Mouse (Mus musculus) naive thymus-derived CD4-positive, alpha-beta T cell, adult 2 months (primary cell): ENCODE data around the gene Sub1.
A peak's percentile ranks its signal among the peaks of the same experiment; 100 is the strongest.

Experiments
- DNase-seq: peaks from one replicate; pipeline ENCODE4 v3.0.0-alpha.2; 2011; ENCODE audit warnings: low read depth

The Sub1 gene

GRCm38 (mm10) chr15:11996883-11997282 lies at the start of gene Sub1:
TSS of gene Sub1 (minus strand) at chr15:11996983.
- DNase-seq: peak; percentile 12

DNA sequence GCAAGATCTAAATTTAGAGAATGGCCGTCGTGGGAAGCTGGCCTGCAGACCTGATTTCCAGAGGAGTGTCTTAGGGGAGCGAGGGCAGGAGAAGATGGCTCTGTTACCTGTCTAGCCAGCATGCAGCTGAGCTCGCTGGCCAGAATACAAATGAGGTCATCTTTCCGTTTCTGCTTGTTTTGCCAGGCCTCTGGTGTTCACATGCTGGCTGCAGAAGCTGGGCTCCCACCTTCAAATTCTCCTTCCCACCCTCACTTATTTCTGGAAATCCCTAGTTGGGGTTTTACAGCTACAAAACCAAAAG lies 43.6 kb upstream of the Sub1 start:
- DNase-seq: no peak

DNA sequence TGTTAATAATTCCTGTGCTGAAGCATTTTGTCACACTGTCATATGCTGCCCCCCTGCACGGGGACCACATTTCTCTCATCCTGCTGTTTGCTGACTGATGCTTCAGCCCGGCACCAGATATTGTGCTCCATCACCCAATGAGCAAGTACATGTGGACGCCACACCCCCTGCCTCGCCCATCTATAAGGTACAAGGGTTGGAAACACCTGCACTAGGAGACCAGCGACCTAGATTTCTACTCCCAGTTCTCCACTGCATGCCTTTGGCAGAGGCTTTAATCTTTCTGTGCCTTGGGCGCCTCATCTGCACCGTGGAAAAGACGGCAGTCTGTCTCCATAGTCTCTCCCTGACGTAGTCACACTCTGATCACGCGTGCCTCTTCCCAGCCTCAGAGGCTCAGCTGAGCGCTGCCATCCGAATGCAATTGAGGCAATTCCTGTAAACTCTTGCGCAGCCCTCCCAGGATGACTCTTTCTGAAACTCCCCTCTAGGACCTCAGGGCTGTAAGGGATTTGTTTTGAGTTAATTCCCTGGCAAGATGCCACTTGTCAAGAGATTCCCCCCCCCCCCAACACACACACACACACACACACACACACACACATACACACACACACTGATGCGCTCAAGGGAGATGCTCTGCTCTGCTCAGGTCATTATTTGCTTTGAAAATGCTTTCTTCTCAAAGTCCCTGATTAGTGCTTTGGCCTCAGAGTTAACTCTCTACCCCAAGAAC lies 43.1 kb upstream of the Sub1 start:
- DNase-seq: no peak

GRCm38 (mm10) chr15:12039256-12039655 lies 42.5 kb upstream of the Sub1 start:
- no peak for DNase-seq

DNA sequence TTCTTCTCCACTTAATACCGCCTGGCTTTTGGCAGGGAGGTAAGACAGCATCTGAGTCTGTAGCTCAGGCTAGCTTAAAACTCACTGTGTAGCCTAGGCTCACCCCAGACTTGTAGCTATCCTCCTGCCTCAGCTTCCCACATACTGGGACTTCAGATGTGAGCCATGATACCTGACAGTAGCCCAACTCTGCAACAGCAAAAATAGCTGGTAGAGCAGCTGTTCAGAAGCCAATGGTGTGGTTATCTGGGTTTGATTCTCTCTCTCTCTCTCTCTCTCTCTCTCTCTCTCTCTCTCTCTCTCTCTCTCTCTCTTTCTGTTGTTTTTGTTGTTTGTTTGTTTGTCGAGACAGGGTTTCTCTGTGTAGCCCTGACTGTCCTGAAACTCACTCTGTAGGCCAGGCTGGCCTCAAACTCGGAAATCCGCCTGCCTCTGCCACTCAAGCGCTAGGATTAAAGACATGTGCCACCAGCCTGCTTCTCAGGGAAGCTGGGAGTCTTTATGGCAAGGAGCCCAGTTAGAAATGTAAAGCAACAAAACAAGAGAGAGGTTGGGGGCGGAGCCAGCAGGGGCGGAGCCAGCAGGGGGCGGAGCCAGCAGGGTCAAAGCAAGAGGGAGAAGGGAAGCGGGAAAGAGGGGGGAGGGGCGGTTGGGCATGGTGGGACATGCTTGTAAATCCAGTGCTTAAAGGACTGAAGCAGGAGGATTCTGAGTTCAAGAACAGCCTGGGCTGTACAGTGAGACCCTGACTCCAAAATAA lies 41.3 kb upstream of the Sub1 start:
- no peak for DNase-seq

- DNase-seq: peak; percentile 68
These were observed 40.4 kb upstream of the Sub1 start for GRCm38 (mm10) chr15:12037217-12037616.

- no peak for DNase-seq
These were observed 39.9 kb upstream of the Sub1 start for GRCm38 (mm10) chr15:12036675-12037074.

DNA sequence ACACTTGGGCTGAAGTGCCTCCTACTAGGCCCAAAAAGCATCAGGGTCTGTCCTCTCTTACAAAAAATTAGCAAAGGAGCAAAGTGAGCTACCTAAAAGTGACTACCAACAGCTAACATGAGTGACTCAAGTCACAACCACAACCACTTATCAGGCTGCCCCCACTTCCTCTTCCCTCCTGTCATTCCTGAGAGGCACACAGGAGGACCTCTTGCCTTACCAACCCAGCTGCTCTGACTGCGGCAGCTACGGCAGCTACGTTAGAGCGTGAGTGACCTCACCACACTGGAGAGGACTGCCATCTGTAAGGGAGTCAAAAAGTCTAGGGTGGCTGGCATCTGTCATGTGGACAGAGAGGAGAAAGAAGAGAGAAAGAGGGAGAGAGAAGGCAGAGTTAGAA lies 37.5 kb upstream of the Sub1 start:
- DNase-seq: no peak

GRCm38 (mm10) chr15:12033155-12033554 lies 36.4 kb upstream of the Sub1 start:
- no peak for DNase-seq

- no peak for DNase-seq
These were observed 35.7 kb upstream of the Sub1 start for GRCm38 (mm10) chr15:12032512-12032911.

DNA sequence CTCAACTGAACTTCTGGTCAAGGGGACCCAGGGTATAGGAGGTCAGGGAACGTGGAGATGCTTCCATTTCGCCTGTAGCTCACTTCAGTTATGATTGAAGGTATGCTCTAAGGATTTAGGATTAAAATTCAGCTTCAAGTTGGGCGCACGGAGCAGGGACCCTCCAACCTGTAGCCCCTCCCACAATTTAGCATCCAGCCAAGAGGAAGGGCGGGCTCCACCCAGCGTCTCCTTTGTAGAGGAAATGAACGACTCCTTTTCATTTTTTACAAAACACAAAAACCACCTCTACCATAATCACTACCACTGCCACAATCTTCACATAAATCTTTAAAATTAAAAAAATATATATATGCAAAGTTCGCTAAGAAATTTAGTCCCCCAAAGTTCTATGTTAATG lies 35.1 kb upstream of the Sub1 start:
- no peak for DNase-seq

GRCm38 (mm10) chr15:12030221-12030620 lies 33.4 kb upstream of the Sub1 start:
- no peak for DNase-seq

- DNase-seq: no peak
These were observed 31.0 kb upstream of the Sub1 start for GRCm38 (mm10) chr15:12027807-12028206.

GRCm38 (mm10) chr15:12026932-12027450 lies 30.2 kb upstream of the Sub1 start:
- no peak for DNase-seq

- DNase-seq: no peak
These were observed 29.2 kb upstream of the Sub1 start for GRCm38 (mm10) chr15:12026026-12026425.

DNA sequence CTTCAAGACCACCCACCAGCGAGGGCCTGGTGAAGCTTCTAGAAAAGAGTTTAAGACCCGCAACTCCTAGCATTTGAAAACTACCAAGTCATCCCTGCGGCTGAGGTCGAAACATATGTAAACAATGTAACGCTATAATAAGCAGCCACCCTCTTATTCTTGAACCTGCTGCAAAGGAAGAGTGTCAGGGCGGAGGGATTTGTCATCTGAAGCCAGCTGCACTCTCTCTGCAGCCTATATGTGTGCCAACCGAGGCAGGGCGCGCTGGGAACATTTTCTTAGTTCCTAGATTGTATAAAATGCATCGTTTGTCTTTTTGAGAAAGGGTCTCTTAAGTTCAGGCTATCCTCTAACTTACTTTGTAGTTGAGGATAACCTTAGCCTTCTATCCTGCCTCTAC lies 28.6 kb upstream of the Sub1 start:
- DNase-seq: no peak

DNA sequence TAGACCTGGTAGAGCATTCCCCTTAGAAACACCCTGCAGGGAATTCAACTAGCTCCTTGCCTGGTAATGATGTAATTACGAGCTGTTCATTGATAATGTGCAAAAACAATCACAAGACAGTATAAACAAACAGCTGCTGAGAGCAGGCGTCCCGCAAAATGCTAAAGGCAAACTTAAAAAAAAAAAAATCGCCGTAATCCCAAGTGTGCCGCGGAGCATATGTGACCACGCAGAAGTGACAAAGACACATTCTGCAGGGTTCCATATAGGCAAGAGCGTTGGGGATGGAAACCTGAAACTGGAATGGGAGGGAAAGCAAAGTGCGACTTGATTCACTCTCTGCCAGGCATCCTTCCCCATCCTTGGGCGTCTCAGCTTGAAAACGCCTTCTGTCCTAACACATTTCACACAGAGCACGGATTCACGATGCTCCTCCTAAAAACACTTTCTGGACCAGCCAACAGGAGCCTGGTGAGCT lies 28.0 kb upstream of the Sub1 start:
- no peak for DNase-seq

DNA sequence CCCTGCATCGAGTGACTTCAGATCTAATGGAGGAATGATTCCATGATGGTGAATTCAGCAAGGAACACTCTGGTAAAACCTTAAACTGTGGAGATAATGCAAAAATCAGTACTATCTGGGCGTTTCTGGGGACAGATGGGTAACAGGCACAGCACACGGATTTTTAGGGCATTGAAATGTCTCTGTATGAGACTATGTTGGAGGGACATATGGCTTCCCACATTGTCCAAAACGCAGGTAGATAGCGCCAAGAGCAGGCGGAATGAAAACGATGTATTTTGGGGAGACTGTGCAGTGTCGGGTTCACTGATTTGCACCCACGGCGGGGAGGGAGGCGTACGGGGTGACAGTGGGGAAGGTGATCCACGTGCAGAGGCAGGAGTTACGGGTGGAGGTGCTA lies 22.7 kb upstream of the Sub1 start:
- DNase-seq: no peak

GRCm38 (mm10) chr15:12018428-12018757 lies 21.6 kb upstream of the Sub1 start:
- DNase-seq: no peak

- DNase-seq: no peak
These were observed 21.1 kb upstream of the Sub1 start for GRCm38 (mm10) chr15:12017700-12018427.

DNA sequence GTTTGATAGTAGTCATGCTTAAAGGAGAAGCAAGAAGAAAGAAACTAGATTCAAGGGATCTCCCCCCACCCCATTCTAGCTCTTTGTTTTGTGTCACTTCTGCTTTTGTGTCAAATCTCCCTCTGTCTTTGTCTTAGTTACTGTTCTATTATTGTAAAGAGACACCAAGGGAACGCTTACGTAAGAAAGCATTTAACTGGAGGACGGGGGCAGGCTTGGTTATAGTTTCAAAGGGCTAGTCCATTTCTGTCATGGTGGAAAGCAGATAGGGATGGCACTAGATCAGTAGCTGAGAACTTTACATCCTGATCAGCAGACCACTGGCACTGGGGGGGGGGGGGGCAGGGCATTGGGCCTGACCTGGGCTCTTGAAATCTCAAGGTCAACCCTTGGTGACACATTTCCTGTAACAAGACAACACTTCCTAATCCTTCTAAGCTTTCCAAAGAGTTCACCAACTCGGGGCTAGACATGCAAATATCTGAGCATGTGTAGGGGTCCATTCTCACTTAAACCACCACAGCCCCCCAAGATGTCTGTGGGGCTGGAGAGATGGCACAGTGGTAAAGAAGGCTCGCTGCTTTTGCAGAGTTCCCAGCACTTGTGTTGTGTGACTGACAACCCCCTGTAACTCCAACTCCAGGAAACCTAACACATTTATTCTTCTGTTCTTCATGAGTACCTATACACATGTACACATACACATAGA lies 17.6 kb upstream of the Sub1 start:
- DNase-seq: no peak

DNA sequence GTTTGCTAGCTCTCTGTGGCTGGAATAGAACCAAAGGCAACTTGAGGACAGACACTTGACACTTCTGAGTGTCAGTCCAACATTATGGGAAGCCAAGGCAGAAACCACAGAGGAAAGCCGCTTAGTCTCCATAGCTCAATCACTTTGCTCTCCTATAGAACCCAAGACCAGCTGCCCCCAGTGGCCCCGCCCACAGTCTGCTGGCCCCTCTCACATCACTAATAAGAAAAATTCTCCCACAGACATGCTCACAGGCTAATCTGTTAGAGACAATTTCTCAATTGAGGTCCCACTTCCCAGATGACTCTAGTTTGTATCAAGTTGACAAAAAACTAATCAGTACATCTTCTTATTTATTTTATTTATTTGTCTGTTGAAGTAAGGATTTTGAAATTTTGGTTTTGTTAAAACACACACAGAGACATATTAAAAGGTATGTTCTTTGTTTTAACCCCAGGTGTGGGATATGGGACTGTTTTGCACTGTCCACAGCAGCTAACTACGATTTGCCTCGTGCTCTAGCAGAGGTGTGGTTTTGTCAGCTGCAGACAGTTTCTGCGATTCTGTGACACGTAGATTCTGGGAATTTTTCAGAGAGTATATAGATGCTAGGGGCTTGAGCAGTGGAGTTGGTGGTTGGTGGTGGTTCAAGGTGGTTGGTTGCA lies 16.9 kb upstream of the Sub1 start:
- no peak for DNase-seq
